Mouse (Mus musculus) heart, adult 8-10 months (tissue): ENCODE measurements around the gene Tmtc3. TPM values are rescaled to one million over a fixed set of nuclear protein-coding genes. Genes with fewer than 3 reads are reported as not detected.
"Not testable (repeated sequence)": the region's sequence is repeated elsewhere in the genome, so short reads cannot be mapped to it uniquely, and the experiment has no call there.

ENCODE experiments used
- DNase-seq: peaks from one replicate; pipeline ENCODE4 v3.0.0; 2022; ENCODE audit warnings: low spot score
- total RNA-seq, 4 experiments: library from RNA; stranded (reverse); gene quantifications; 2 replicates each; pipeline ENCODE4 v1.2.4; 2022

Tmtc3 gene
- total RNA-seq = 10 to 100 TPM; 14.2 to 16.5 (median 15.3) TPM

DNA sequence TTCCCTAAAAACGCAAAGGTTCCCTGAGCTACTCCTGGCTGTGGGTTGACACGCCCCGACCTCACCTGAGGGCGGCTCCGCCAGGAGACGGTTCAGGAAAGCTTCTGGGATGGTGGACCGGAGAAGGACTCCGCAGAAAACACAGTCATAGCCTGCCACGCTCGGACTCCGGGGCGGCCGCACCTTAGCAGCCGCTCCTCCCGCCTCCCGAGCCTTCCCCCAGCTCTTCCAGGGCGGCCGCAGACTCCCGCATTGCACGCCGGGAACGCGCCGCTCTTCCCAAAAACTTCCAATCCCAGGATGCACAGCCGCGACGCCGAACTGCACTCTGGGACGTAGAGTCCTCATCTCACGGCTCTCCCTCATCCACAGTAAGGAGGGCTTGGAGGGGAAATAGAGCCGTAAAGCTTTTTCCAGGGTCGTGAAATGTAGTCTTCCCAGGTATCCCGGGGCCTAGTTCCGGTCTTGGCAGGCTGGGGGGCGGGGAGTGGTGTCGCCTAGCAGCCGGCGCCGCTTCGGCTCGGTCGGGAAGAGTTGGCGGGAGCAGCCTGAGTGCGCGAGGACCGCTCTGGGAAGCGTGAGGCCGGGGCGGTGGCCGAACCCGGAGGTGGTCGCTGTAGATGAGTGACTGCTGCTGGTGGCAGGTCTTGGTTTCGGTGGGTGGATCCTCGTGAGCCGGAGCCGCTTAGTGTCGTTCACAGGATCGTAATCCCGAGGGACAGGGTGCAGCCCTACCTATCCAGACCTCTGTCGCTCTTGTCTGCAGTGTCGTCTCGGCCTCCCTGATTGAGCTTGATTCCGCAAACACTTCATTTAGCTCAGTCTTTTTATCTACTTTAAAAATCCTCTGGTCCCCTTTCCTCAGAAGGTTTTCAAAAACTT, at the start of gene Tmtc3, which contains the start of gene Cep290:
Tmtc3 (minus strand) TSS at position 254 of the 882 bp plus-strand sequence.
Cep290 (plus strand) TSS at position 462 of the 882 bp plus-strand sequence.
- DNase-seq = peak; percentile 98

DNA sequence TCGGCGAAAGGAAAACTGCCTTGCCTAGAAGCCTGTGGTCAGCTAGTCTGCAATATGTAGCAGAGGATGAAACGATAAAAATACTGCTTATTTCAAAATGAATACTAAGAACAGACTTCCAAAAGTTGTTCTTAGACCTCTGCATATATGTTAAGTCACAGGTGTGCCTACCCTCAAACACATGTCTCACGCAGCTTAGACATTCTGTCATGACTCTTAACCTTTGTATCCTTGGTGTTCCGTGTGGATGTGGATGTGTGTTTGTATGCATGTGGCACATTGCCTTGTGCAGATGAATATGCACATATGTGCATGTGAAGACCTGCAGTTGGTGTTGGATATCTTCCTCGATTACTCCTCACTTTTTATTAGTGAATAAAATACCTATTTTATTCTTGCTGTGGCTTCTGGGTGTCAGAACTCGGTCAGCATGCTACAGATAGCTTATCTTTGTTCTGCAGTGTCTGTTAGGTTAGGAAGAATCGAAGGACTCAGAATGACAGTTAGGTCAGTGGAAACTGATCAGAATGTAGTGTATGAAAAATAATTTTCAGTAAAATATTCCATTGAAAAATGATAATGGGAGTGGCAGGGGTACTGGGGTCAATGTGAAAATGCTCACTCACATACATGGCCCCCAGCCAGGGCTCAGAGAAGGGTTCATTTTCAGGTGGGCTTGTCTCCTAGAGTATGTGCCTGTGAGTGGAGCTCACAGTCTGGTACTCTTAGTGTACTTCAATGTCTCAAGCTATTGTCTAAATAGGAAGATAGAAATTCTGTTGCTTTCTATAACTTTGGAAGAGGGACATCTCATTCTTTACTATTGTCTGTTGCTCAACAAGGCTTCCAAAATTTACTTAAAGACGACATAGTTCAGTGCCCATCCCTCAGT, 37.6 kb upstream of the Tmtc3 start:
- DNase-seq = no peak

DNA sequence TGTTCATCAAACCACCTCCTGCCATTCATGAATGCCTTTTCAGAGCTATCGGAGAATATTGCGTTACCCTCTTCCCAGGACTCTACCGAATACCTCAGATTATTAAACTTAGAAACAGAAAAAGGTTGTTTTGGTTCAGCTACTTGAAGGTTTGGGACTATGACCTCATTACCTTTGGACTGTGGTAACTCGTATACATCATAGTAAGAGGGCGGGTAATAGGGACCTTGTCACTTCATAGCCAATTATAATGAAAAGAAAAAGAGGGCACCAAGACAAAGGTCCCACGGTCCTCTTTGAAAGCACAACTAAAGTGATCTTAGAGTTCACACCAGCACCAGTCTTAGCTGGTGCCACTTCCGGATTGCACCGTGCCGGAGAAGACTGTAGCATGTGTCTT, 35.2 kb upstream of the Tmtc3 start:
- DNase-seq = no peak

DNA sequence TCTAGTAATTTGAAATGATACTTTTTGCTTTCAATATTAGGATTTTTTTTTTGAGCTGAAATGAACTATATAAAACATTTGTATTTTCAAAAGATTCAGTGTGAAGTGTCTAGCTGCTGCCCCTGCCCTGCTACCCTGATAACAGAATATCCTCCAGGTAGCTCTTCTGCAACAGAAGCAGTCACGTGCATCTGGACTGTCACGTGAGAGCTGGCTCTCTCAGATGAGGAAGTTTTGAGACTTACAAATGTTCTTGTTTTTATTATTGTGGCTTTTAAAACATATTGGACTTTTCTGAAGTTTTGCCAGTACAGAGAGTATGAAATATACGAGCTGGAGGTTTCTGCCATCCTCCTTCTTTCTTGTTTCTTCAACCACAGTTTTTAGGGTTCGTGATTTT, 34.5 kb upstream of the Tmtc3 start:
- DNase-seq = no peak

DNA sequence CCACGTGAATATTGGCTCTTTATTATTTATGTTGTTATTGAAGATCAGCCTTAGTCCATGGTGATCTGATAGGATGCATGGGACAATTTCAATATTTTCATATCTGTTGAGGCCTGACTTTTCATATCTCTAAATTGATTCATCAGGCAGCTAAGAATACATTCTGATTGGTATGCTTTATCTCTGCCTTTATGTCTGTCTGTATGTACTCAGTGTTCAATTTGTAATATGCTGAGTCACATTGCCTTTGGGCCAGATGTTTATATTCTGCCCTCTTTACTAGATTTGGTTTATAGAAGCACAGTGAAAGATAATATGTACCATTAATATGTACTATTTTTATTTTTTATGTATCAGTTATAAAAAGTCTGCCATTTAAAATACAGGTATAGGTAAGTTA, 21.0 kb upstream of the Tmtc3 start:
- DNase-seq = no peak

DNA sequence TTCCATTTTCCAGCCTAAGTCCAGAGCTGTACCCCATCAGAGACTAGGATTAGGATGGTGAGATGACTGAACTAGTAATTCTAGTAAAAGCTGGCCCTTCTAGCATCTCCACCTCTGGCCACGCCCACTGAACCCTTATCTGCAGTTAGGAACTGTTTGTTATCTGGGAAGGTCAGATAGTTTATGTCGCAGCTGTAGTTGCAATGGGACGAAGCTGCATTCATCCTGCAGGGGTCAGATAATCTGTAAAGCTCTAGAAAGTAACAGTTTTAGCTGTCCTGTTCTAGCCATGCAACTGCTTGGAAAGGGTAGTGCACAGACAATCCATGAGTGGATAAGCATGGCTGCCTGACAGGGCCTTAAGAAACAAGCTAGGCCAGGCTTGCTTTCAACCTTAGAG, 11.2 kb upstream of the Tmtc3 start:
- no peak for DNase-seq

DNA sequence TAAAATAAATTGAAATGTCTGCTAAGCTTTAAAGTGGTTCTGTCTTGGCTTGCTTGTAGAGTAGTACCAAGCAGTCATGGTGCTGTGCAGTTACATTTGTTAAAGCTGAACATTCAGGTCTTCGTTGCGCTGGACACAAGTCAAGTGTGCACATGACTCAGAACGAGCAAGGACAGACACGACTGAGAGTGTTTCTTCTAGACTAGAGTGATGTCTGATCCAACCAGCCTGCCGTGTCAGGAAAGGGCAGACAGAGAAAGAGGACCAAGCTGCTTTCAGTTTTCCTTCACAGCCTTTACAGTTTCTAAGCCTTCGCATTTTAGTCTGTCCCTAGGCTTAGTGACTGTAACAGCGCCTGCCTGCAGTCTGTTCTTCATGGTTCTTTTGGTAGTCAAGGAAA, 4.8 kb upstream of the Tmtc3 start:
- DNase-seq = no peak

DNA sequence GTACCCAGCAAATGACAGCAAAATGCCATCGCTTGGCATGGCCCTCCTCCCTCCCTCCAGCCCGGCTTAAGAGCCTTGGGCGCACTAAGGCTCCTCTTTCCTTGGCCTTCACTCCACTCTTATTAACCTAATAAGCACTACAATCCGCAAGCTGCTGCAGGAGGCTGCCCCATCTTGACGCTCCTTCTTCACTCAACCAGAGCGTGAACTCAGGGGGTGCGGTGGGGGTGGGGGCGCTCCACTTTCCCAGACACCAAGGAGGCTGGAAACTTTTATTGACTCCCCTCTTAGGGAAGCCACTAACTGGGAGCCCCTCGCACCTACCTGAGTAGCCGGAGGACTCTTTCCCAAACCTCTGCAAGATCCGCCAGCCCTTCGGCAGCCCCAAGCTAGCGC, 451 bp downstream of the Tmtc3 start:
- peak; percentile 3 for DNase-seq

DNA sequence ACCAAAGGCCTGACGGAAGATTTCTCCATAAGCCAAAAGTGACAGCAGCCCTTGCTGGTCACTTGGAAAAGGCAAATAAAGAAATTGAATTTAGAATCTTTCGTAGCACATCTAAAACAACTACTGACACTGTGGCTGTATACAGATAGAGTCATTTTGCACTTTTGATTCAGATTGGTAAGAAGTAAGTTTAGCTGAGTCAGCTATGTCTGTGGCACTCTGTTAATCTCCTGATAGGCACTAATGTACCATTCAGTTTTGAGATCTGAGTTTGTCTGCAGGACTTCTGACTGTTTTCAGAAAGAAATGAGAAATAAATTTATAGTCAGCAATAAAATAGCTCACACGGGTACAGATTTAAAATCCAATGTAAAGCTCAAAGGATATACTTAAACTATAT, 7.6 kb downstream of the Tmtc3 start:
- DNase-seq = no peak

DNA sequence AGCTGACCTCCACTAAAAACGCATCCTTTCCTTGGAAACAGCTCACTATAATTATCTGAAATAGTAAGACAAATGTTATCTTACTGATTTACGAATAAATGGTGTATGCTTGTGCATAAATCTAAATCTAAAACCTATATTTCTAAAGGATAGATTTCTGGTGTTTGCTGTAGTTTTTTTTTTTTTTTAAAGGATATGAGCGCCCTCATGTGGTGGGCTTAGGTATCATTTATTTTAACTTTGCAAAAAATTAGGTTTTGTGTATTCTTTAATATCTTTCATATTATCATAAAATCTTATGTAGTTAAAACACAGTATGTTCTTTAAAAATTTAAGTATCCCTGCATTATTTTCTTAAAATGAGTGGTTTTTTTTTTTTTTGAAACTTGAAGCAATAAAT, 12.1 kb downstream of the Tmtc3 start:
- no peak for DNase-seq

DNA sequence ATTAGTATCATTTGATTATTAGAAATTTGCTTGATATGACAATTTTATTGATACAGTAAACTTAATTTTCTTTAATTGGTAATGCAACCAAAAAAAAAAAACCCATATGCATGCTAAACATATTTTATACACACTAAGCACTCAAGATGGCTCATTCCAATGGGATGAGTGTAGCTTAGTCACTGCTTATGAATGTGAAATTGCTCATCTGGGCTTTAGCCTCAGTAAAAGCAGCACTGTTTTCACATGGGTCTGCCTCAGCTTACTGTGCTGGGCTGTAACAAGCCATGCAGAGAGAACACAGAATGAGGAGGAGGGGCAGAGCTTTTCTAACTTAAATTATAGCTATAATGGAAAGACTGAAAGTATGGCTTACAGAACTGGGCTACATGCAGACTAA, 26.6 kb downstream of the Tmtc3 start:
- DNase-seq = no peak

DNA sequence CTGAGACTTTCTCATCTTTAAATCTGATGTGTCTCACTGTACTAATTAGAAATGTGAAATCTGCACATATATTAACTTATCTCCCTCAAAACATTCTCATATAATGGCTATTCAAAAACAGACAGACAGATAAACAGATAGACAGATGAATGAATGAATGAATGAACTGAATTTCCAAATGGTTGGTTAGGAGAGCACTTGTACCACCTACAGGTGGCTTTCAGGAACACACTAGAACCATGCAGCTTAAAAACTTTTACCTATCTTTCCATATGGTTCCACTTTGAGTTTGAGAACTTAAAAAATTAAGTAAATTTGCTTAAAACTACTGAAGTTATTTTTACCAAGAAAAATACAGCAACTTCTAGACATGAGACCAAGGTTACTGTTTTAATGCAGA, 37.8 kb downstream of the Tmtc3 start:
- no peak for DNase-seq

DNA sequence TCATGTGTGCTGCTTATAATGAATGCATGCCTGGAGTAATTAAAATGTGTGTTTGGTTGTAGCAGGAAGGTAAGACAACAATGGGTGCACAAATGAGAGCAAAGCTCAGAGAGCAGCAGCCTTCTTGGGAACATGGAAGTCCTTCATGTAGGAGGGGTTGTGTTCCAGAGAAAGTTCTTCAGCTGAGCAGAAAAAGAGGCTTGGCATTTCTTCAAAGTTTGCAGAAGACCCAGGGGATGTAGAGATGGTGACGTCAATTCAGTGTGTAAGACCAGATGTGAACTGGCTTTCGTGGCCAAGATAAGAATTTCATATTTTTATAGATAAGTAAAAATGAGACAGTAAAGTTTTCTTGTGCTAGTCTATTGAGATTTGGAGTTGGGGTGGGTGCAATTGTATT, 59.6 kb downstream of the Tmtc3 start:
- DNase-seq = peak; percentile 38

DNA sequence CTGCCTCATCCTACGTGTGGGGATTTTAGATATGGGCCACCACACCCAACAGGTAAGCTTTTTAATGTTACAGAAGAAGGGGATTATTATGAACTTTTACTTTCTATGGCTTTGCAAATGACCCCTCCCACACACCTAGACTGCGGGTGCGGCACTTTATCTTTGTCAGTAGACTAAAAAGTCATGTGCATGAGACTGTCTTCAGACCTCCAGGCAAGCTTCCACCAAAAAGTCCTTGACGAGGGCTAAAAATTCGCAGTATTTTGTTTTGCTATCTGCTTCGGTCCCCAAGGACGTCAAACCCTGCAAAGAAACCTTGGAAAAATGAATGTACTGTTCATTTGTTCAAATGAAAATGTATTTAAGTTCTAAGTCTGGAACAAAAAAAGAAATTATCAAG, 71.6 kb downstream of the Tmtc3 start:
- DNase-seq = no peak

DNA sequence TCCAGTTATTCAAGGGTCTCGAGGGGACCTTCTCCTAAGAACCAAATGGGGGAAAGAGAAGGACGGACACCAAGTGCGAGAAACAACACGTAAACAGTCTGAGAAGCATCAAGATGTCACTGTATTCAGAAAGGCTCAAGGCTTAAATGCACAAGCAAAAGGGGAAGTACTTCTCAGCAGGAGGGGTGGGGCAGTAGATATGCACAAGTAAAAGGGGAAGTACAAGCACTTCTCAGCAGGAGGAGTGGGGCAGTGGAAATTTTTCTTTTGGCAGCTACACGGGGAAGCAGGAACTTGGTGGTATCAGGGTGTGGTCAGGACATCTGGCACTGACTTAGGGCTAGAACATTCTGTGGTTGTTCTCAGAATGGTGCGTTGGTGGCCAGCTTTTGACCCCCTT, 84.8 kb downstream of the Tmtc3 start:
- DNase-seq = not testable (repeated sequence)

Other genes starting within 250 kb of the Tmtc3 start
- gene Gm4301, start 151.7 kb downstream of the Tmtc3 start, total RNA-seq = not detected
- gene Gm4302, start 146.5 kb downstream of the Tmtc3 start, total RNA-seq = not detected
- not detected for gene Gm4303, start 141.4 kb downstream of the Tmtc3 start, total RNA-seq
- gene Gm4305, start 136.3 kb downstream of the Tmtc3 start, total RNA-seq = not detected
- gene Gm4307, start 126.0 kb downstream of the Tmtc3 start, total RNA-seq = not detected
- gene Gm4312, start 104.8 kb downstream of the Tmtc3 start, total RNA-seq = not detected
- gene Cep290, start 208 bp upstream of the Tmtc3 start, total RNA-seq = 1 to 10 TPM; 3.9 to 5.8 (median 4.3) TPM
- 1 to 10 TPM; 4.0 to 8.3 (median 5.6) TPM for gene 4930430F08Rik, start 103.1 kb upstream of the Tmtc3 start, total RNA-seq
- not detected for gene 1700017N19Rik, start 103.1 kb upstream of the Tmtc3 start, total RNA-seq